Mouse (Mus musculus) adipocyte (in vitro differentiated cells): ENCODE results near the gene Znhit6.
A peak's percentile ranks its signal among the peaks of the same experiment; 100 is the strongest.

Experiments
- DNase-seq: peaks from one replicate; pipeline ENCODE4 v3.0.0-alpha.2; 2016; ENCODE audit warnings: low spot score

Znhit6 gene

DNA sequence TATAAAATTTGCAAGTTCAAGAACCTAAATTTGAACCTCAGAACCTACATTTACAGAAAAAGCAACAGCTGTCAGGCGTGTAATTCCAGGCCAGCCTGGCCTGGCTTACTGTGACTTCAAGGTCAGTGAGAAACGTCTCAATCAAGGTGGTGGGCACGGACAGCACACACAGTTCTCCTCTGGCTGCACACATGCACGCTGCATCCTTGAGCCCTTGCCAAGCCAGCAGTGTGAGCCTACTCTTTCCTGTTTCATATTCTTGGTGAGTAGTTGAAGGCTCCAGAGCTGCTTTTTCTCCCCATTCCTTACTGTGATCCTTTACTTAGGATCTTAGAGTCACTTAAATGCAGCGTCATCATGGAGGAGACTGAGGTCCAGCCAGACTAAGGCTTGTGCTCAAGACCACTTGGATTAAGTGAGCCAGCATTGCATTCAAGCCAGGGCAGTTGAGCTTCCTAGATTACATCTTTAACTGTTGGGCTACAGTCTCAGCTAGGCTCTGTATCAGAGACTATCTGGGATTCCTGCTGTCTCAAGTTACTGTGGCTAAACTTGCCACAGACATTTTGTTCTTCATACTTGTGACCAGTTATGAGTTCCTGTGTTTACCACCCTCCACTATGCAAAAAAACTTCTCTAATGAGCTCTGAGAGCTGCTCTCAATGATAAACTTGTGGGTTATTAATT lies 29.6 kb downstream of the Znhit6 start:
- no peak for DNase-seq

DNA sequence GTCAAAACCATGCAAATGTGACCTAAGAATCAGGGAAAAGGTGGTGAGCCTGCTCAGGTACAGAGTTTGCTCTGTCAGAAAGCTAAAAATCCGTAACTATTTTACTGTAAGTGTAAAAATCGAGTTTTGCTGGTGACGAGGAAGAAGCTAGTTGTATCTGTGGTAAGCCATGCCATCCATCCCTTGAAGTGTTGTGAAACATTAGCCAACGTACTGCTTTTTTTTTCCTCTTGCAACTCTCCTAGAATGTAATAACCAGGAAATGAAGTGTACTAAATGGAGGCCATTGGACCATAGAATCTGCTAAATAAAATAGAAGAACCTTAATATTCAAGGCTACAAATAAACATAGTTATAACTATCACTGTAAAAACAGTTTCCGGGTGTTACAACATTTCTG lies 32.3 kb downstream of the Znhit6 start:
- no peak for DNase-seq

DNA sequence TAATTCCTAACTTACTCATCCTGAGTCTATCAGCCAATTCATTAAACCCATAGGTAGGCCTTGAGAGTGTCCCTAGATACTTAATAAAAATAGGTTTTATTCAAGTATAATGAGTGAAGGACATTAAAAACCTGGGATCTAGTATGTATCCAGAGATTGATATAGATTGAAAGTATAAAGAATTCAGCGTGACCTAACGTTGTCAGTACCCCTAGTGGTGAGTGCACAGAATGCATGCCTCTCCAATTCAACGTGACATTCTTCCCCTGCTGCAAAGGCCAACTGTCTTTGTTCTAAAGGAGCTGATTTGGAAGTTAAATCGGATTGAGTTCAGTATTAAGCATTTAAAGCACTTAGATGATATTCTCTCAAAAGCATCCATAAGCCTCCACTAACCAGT lies 36.7 kb downstream of the Znhit6 start:
- no peak for DNase-seq

DNA sequence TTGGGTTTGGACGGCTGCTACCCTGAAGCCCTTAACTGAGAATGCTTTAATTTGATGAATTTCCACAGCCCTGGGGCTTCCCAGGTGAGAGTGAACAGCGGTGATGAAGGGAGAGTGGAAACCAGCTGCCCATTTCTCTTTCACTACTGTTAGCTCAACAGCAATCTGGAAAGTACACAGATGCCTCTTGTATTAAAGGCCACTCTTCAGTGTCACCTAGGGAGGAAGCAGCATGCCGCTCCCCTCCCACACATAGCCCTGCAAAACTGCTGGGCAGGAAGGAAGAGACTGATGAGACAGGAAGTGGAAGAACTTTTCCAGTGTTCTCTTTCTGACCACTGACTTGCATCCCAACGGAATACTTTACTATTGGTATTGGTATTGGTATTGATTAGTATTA lies 37.2 kb downstream of the Znhit6 start:
- DNase-seq, result no peak

DNA sequence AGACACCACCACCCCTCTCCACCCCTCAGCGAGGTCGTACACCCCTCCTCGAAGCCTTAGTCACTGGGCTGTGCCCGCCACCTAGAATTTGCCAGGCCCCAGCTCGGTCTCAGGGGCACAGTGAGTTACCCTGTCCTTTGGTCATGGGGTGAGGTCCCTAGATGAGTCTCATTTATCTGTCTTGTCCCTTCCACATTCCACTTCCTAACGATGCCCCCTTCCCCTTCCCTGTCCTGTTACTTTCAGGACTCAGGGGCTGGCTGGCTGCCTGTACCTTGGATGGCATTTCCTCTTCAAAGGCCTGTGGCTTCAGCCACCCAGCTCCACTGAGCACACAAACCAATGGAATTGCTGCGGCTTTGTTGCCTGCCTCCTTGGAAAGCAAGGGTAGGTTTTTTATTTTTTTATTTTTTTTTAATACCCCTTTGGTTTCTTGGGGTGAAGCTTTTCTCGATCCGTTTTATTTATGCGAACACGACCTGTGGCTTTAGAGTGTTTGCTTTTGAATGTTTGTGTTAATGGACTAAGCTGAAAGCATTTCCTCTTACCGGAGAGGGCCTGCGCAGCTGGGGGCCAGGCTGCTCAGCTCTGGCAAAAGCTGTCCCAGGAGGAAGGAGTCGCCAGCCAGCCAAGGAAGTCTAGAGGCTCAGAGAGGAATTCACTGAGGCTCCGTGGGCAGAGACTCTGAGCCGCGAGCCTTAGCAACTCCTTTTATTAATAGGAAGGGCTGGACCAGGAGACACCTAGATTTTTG lies 38.5 kb downstream of the Znhit6 start:
- DNase-seq, result peak; percentile 26

DNA sequence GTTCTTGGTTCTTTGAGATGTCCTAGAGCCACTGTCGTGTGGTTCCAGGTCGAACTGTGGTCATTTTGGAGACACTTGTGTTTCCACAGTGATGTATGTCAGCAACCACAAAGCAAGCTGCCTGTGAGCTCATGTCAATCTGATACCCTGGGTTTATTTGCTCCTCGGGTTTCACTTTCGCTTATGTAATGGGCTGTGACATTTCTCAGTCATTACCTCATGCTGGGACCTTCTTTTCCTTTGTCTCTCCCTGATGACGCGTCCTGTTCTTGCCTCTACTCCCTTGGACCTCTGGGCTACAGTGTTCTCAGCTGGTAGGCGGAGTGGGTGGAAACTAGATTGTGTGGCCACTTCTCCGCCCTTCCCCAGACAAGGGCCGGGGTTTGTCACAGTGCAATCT lies 42.3 kb downstream of the Znhit6 start:
- no peak for DNase-seq

DNA sequence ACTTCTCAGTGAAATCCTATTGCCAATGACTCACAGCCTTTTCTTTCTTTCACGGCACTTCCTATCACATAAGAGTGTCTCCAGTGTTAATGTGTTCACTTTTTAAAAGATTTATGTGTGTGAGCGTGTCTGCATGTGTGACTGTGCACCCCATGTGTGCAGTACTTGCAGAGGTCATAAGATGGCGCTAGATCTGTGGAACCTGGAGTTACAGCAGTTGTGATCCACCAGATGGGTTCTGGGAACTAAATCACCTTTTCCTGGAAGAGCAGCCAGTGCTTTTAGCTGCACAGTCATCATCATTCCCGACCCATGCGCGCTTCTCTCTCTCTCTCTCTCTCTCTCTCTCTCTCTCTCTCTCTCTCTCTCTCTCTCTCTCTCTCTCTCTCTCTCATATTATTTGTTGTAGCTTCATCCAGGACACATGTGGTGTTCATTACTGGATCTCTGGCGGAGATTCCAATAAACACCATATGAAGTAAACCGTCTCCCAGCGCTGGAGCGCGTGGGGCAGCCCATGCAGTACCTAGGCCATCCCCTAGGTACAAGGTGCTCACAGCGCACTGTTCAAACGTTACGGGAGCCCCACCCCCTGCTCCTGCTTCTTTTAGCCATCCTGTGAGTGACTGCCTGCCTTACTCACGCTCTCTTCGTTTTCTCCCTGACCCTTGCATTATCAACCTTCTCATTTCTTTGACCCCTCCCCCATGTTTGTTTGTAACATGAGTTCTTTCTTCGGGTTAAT lies 43.8 kb downstream of the Znhit6 start:
- DNase-seq, result no peak

DNA sequence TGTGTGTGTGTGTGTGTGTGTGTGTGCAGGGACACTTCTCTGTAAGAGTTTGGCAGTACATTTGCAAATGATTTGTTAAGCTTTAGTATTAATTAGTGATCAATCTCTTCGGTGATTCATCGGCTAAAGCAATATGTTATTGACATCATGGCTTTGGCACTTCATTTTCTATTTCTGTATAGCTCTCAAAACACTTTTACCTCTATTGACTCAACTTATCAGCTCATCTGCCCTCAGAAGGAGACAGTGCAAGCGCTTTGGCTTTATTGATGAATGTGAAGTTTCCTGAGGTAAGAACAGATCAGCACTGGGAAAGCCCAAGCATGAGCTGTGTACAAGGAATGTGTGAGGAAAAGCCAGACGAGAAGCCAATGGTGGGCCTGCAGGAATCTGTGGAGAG lies 45.2 kb downstream of the Znhit6 start:
- DNase-seq, result no peak

DNA sequence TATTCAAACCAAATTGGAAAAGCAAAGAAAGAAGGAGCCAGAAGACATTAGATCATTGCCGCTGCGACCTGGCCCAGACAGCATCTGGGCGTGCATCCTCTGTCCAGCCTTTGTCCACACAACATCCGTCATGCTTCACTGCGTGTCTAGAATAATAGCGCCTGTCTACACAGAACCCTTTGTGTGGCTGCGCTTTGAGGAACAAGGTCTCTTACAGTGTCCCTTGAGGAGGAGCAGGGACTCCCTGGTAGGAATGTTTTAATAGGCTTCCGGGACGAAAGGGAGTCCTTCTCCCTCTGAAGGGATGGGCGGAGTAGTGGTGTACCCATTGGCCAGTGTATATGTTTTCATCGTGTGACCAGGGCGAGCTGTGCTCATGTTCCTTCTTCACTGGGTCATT lies 47.0 kb downstream of the Znhit6 start:
- no peak for DNase-seq

DNA sequence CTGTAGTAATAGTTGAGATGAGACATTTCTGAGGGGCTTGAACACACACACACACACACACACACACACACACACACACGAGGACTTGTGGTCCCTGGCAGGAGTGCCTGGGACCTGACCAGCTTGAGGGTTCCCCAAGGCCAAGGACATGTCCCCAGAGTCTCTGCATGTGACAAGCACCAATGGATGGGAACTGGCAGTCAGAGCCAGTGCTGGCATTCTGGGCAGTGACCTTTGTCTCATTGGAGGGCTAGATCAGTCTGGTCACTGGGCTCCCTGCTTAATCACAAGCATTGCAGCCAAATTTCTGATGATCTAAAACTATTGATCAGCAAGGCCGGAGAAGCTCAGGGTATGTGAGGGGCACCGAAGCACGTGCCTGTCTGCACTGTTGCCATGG lies 48.8 kb downstream of the Znhit6 start:
- DNase-seq, result no peak

DNA sequence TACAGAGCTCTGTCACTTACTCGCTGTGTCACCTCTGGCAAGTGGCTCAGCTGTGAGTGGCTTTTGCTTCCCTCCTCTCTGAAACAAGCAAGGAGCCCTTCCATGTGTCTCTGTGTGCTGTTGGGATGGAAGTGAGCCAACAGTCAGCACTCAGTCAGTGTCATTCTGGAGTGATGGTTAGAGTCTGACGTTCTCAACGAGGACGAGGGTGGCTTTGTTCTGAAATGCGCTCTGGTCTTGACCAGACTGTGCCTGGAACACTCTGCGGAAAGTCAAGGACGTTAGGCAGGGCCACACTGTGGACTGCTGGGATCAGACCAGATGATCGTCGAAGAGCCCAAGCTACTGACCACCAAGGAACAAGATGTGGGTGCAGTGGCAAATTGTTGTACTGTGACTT lies 49.5 kb downstream of the Znhit6 start:
- DNase-seq, result no peak

DNA sequence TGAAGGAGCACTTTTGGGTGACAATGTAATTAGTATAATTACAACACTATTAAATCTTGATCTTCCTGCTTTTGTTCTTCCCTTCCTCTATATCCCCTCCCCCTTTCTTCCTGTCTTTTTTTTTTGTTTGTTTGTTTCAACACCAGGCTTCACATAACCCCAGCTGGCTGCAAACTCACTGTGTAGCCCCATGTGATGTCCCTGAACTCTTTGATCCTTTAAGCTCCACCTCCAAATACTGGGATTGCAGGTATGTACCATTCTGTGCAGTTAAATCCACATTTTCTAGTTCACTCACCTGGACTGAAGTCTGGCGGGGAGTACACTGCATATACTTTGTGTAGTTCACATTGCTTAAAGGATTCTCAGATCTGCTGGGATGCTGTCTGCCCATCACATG lies 50.1 kb downstream of the Znhit6 start:
- DNase-seq, result no peak

DNA sequence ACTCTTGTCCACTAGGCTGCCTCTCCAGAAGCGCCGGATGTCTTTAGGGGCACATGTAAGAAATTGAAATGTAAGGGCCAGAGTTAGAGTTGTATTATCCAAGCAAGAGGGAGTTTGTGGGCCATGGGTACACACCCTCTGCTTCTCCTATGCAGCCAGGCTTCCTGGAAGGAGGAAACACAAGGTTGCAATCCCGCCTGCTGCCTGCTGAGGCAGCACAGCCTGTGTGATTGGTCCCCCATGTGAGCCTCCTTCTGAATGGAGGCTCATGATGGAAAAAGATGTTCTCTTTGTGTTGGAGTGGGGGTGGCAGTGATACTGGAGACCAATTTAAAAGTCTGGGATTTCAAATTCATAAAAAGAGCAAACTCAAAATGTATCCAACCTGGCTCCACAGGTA lies 51.8 kb downstream of the Znhit6 start:
- DNase-seq, result peak; percentile 57

DNA sequence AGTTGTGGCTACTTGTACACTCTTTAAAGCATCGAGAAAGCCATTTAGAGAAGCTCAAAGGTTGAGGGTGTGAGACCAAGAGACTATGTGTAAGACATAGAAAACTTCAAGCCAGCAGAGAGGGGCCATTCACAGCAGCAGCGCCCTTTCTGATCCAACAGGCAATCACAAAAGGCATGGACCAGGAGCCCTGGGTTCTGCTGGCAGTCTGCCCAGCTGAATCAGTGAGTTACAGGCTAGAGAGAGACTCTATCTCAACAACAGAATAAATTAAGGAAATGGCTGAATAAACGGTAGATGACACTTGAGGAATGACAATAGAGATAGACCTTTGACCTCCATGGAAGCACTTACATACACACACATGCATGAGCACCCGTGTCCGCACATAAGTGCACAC lies 52.6 kb downstream of the Znhit6 start:
- no peak for DNase-seq

DNA sequence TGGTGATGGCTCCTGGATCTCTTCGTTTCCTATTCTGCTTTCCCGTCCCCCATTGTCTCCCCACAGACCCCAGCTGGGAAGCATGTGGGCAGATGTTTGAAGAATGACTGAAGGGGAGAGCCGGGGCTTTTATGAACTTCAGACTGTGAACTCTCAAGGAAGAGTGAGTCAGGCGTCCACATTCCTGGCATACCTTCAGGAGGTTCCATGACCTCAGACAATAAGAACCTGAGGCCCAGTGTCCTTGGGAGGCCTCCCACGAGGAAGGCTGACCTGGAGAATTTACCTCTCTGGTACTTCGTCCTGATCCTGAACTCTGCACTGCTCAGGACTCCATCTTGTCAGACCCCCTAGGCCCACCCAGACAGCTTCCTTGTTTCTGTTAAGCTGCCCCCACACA lies 56.9 kb downstream of the Znhit6 start:
- no peak for DNase-seq

DNA sequence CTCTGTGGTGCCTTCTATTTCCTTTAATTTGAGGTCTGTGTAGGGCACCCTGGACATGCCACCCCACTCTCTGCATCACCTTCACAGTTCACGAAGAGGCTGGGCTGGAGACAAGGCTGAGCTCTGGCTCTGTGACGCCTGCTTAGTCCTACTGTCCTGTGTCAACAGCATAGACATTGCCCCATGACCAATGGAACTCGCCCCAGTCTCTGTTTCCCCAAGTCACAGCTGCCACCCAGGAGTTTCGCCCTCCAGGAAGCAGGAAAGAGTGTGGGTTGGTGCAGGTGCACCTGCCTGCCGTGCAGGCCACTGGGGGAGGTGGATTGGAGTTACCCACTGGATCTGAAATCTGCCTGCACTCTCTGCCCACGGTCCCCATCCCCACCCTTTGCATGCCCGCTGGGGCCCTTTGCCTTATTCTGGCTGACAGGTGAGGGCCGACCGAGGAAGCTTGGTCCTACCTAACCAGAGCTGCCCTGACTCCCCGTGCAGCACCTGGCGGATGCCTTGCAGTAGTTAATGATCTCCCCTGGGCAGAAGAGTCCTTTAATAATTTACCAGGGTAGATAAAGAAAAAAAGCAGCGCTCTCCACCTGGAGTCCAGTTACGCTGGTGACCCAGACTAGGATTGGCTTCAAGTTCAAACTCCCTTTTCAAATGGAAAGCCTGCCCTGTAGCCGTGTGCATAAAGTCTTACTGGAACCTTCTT lies 58.2 kb downstream of the Znhit6 start:
- DNase-seq, result no peak

DNA sequence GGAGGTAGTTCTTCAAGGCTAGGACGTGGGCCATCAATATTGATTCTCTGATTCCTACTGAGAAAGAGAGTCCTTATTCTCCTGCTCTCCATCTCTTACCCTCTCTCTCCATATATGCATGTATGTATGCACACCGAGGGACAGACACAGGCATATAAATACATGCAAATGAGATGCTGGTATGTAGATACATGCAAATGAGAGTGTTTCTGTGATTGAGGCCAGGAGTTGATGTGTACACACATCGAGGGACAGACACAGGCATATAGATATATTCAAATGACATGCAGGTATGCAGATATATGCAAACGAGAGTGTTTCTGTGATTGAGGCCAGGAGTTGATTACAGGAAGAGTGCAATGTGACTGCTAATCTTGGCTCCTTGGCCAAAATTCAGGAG lies 64.2 kb downstream of the Znhit6 start:
- no peak for DNase-seq

DNA sequence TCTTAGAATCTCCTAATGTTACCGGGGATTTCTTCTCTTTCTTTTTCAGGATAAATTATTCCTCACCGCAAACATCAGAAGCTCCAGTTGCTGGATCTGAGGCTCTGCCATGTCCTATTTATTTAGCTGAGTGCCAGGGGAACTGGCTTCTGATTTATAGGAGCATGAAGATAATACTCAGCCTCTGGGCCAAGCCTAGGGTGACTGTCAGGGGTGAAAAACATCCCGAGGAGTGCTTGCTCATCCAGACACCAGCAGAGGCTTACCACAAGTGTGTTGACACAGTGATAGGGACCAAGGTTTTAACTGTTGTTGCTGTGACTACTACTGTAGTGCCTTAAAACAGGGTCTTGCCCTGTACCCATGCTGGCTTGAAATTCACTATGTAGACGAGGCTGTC lies 64.6 kb downstream of the Znhit6 start:
- no peak for DNase-seq

DNA sequence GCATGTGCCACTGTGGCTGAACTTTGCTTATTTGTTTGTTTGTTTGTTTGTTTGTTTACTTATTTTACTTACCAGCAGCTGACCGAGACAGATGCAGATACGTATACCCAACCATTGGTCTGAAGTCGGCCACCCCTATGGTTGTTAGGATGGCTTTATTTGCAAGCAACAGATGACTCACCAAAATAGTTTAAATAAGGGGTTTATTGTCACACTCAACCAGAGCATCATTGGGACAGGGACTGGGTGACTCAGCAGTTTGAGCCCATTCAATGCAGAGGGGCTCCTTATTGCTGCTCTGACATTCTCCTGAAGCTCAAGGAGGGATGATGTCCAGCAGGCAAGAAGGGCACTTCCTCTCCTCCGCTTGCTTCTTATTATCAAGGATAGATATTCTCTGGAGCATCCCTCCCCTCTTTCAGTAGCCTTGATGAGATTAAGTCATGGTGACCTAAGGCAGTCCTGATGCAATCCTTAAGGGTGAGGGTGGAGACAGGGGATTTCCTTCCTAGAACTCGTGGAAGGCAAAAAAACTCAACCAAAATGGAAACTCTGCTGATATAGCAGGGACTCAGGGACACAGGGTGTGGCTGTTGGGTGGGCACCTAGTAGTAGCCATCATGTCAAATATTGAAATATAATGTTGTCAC lies 65.2 kb downstream of the Znhit6 start:
- no peak for DNase-seq

DNA sequence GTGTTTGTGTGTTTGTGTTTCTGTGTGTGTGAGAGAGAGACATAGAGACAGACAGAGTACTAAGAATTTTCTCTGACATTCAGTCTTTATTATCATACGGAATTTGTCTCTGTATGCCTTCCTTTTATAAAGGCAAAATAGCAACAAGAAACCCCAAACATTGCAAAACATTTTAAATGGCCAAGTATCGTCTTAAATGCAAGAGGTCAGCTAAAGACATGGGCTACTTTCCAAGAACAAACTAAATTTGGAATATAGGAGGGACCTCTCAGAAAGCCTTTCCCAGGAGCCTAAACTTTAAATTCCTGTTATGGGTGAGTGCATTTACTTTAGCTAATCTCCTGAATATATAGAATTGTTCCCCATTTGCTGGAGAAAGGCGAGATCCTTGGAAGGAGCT lies 65.9 kb downstream of the Znhit6 start:
- DNase-seq, result peak; percentile 77

DNA sequence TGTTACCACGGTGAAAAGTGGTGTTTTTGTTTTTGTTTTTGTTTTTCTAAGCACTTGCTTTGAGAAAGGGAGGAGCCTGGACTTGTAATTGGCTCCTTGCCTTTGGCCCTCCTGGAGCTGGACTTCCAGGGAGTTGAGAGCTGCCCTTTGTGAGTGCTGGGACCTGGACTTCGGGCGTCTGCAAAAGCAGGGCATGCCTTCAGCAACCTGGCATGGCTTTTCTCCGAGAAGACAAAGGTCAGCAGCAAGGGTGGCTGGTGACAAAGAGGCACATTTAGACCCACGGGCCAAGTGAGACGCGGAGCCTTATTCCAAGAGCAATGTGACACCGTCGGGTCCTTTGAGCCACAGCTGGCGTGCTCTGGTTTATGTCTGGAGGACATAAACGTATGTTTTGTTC lies 66.9 kb downstream of the Znhit6 start:
- peak; percentile 65 for DNase-seq

DNA sequence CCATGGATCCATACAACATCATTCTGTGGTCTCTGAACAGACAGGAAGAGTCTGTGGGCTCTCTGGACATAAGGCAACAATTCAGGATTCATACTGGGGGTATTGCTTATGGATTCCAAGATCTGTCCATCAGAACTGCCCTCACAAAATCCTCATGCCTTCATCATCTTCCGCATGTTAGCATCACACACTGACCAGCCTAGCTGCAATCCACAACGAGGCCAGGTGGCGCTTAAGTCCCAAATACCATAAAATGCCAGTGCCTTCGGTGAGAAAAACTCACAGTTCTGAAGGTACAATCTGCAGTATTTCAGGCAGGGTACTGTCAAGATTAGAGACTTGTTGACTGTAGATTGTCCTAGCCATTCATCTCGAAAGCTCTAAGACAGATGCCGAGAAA lies 69.5 kb downstream of the Znhit6 start:
- DNase-seq, result no peak
